Mouse (Mus musculus) stomach, embryonic 14.5 days (tissue): ENCODE results near the gene Tcl1b4. TPM values are rescaled to one million over a fixed set of nuclear protein-coding genes. Genes with fewer than 3 reads are reported as not detected.
"Not testable (repeated sequence)": the region's sequence is repeated elsewhere in the genome, so short reads cannot be mapped to it uniquely, and the experiment has no call there.

Source experiments
- ATAC-seq: fragments of 200-750 bp; cut with Nextera tagmentation; 2 replicates; pipeline ENCODE4 v1.8.0; 2017; ENCODE audit warnings: low read depth, moderate TSS enrichment; ENCODE audit not compliant: insufficient number of reproducible peaks, insufficient read depth, low FRiP score
- H3K27ac ChIP-seq: fragments of 300-500 bp; sonication (generic); 2 replicates; pipeline ENCODE4 v1.5.1; 2014; ENCODE audit warnings: mild to moderate bottlenecking, low read length, moderate library complexity, mixed read lengths
- H3K27me3 ChIP-seq: fragments of 300-500 bp; sonication (generic); 2 replicates; pipeline ENCODE4 v1.6.1; 2014; ENCODE audit warnings: low read length, control low read depth, mixed read lengths; ENCODE audit not compliant: control insufficient read depth, insufficient read depth
- H3K36me3 ChIP-seq: fragments of 300-500 bp; sonication (generic); 2 replicates; pipeline ENCODE4 v1.6.1; 2014; ENCODE audit warnings: mild to moderate bottlenecking, control low read depth, low read length, moderate library complexity, mixed read lengths; ENCODE audit not compliant: control insufficient read depth, insufficient read depth
- H3K4me1 ChIP-seq: fragments of 300-500 bp; sonication (generic); 2 replicates; pipeline ENCODE4 v1.6.1; 2014; ENCODE audit warnings: low read length, control low read depth, mixed read lengths; ENCODE audit not compliant: control insufficient read depth, insufficient read depth
- H3K4me2 ChIP-seq: fragments of 300-500 bp; sonication (generic); replicated peaks from 2 replicates; pipeline ENCODE4 v1.6.1; 2014; ENCODE audit warnings: low read depth, low read length, control low read depth
- H3K4me3 ChIP-seq: fragments of 300-500 bp; sonication (generic); 2 replicates; pipeline ENCODE4 v1.5.1; 2014; ENCODE audit warnings: low read depth, low read length, control low read depth
- H3K9ac ChIP-seq: fragments of 300-500 bp; sonication (generic); replicated peaks from 2 replicates; pipeline ENCODE4 v1.6.1; 2014; ENCODE audit warnings: low read depth, mild to moderate bottlenecking, control low read depth, low read length, moderate library complexity, mixed read lengths
- H3K9me3 ChIP-seq: fragments of 300-500 bp; sonication (generic); 2 replicates; pipeline ENCODE4 v1.6.1; 2016; ENCODE audit warnings: low read depth, low read length, control low read depth; ENCODE audit not compliant: control insufficient read depth
- WGBS: fragments of 180-500 bp; shearing (Covaris S2); extraction: QIAGEN DNeasy Blood & Tissue Kit; methylation state at CpG from one replicate; pipeline ENCODE4 v1.1.7; 2014; 5-methylcytosine and 5-hydroxymethylcytosine counted together
- polyA plus RNA-seq: library from polyadenylated mRNA; unstranded; fragments of >200 nt; fragmentation: Nextera tagmentation; extraction: Ambion mirVana; gene quantifications from 2 replicates; pipeline ENCODE4 v1.2.1, GENCODE M21; 2014

Tcl1b4 gene
- polyA plus RNA-seq, 1 experiment from 2014 or later: not detected

DNA sequence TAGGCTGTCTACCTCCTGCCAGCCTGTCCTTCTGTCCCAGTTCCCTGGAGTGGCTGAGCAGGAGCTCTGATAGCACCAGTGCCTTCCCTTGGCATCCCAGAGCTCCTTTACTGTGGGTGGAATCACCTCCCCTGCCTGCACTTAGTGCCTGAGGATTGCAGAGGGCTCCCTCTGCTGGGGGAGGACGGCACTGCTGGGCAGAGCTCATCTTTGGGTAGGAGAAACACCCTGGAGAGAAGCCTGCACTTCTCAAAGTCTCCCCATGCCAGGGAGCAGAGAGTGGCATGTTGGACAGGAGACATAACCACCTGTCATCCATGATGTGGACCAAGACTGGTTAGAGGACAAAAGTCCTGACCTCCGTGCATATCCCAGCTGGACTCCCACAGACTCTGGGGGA lies 12.8 kb upstream of the Tcl1b4 start:
- ATAC-seq, H3K9me3 ChIP-seq, H3K36me3 ChIP-seq, H3K4me3 ChIP-seq, H3K4me1 ChIP-seq, H3K4me2 ChIP-seq, H3K27ac ChIP-seq, H3K9ac ChIP-seq, H3K27me3 ChIP-seq: not testable (repeated sequence)
- 48% methylated on average over 2 of the region's 2 CpGs for WGBS

DNA sequence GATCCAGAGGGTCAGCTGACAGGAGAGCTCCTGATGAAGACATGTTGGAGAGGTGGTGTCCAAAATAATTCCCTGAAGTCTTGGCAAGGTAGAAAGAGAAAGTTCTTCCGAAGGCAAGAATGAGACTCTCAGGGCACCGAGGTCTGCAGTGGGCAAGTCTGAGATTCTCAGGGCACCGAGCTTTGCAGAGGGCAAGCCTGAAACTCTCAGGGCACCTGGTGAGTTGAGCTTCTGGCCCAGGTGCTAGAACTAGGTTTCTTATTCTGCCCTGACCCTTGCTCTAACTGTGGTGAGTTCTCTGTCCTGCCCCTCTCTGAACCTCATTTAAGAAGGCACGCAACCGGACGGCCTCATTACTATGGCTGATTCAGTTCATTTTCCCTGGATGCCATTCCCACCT lies 11.0 kb upstream of the Tcl1b4 start, which contains the start of gene Tcl1b3:
TSS of gene Tcl1b3 (plus strand) at position 301 of the 400 bp plus-strand sequence.
- not testable (repeated sequence) for H3K9ac ChIP-seq, H3K36me3 ChIP-seq, H3K4me1 ChIP-seq, H3K4me3 ChIP-seq, H3K9me3 ChIP-seq, H3K27me3 ChIP-seq, ATAC-seq, H3K27ac ChIP-seq, H3K4me2 ChIP-seq
- 93% methylated on average over 6 of the region's 6 CpGs for WGBS

DNA sequence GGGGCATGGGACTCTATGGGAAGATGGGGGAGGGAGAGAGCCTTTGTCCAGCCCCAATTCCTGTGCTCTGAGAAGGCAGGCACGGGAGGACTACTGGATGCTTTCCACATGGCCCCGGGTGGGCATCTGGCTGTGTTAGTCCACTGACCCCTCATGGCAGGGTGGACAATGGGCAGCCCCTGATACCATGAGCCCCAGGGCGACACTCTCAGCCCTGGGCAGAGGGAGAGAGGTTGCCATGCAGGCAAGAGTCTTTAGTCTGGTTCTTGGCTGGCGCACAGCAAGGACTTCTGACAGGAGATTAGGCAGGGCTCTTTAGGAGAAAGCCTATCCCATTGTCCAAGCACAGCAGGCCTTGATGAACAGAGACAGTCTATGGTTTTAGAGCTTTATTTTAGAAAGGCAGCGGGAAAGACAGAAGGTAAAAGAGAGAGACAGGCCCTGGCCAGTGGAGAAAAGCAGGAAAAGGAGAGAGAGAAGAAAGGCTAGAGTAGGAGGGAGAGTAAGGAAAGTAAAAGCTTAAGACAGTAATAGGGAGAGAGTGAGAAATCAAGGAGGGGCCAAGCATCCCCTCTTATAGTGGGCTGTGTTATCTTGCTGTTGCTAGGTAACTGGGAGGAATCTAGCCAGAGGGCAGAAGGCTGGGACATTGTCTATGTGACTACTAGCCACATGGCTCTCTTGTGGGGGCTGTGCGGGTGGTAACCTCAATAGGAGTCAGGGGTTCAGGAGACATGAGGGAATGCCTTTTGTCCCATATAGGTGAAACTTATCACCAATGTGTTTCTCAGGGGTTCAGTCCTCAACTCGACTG lies 1.9 kb upstream of the Tcl1b4 start:
- H3K4me2 ChIP-seq, H3K9ac ChIP-seq, H3K36me3 ChIP-seq, H3K27me3 ChIP-seq, H3K27ac ChIP-seq, H3K4me1 ChIP-seq, ATAC-seq, H3K4me3 ChIP-seq, H3K9me3 ChIP-seq: not testable (repeated sequence)
- 68% methylated on average over 7 of the region's 7 CpGs for whole genome bisulfite sequencing

DNA sequence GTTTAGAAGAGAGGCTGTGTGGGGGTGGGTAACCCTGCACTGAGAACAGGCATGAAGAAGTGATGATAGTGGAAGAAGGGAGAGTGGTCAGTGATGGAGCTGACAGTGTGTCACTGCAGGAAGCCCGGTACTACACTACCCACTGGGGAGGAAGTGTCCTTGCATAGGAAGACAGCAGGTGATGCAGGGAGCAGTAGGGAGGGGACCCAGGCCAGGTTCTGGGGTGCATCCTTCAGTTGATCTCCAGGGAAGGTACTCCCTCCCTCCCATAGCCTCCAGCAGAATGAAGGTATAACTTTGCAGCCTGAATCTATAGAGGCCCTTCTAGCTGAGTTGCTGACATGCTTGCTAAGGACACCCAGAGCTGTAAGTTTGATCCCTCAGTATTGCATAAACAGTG lies 5.3 kb downstream of the Tcl1b4 start:
- Histone ChIP-seq H3K4me2 (no peak overlapping the region), H3K9me3 (no peaks in the 10 kb centered on the region), H3K27me3 (no peaks in the 10 kb centered on the region), H3K9ac (no peak overlapping the region), H3K36me3 (no peaks in the 10 kb centered on the region), H3K4me3 (no peak overlapping the region), H3K27ac (no peak overlapping the region), H3K4me1 (no peaks in the 10 kb centered on the region)
- WGBS: 71% methylated on average over 1 of the region's 1 CpGs
- no peak for ATAC-seq

DNA sequence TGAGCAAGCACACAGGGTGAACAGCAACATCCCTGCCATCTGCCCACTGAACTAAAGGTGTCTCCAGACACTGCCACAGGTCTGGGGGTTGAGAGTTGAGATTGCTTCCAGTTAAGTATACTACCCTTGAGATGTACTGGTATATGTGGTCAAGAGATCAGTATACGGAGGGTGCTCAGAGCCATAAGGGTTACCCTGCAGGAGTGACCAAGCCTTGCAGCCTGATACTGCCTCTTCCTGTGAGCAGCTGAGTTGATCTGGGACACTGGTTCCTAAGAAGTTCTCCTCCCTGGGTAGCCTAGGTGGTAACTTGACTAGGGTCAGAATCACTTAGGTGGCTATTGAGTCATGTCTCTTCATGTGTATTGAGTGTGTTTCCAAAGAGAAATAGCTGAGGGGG lies 6.7 kb downstream of the Tcl1b4 start:
- Histone ChIP-seq H3K4me2 (no peak overlapping the region), H3K27ac (no peak overlapping the region), H3K9me3 (no peaks in the 10 kb centered on the region), H3K4me1 (no peaks in the 10 kb centered on the region), H3K4me3 (no peak overlapping the region), H3K9ac (no peak overlapping the region), H3K27me3 (no peaks in the 10 kb centered on the region), H3K36me3 (no peaks in the 10 kb centered on the region)
- no peak for ATAC-seq
- 91% methylated on average over 1 of the region's 1 CpGs for WGBS

DNA sequence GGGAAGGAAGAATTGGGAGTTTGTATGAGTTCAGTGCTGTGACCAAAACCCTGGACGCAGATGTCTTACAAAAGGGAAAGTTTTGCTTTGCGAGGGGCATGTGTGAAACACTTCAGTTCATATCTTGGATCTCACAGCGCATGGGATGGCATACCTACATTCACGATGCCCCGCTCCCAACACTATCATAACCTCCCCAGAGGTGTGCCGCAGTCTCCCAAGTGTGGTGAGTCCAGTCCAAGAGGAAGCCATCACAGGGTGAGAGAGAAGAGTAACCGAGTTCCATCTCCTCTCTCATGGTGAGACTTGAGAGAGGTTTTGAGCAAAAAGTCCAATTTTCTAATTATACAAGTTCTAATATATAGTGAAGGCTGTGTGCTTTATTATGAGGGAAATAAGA lies 7.5 kb downstream of the Tcl1b4 start:
- Histone ChIP-seq H3K27me3 (no peaks in the 10 kb centered on the region), H3K4me2 (no peak overlapping the region), H3K4me3 (no peak overlapping the region), H3K27ac (no peak overlapping the region), H3K4me1 (no peaks in the 10 kb centered on the region), H3K36me3 (no peaks in the 10 kb centered on the region), H3K9ac (no peak overlapping the region), H3K9me3 (no peaks in the 10 kb centered on the region)
- WGBS: 87% methylated on average over 7 of the region's 7 CpGs
- ATAC-seq: no peak

DNA sequence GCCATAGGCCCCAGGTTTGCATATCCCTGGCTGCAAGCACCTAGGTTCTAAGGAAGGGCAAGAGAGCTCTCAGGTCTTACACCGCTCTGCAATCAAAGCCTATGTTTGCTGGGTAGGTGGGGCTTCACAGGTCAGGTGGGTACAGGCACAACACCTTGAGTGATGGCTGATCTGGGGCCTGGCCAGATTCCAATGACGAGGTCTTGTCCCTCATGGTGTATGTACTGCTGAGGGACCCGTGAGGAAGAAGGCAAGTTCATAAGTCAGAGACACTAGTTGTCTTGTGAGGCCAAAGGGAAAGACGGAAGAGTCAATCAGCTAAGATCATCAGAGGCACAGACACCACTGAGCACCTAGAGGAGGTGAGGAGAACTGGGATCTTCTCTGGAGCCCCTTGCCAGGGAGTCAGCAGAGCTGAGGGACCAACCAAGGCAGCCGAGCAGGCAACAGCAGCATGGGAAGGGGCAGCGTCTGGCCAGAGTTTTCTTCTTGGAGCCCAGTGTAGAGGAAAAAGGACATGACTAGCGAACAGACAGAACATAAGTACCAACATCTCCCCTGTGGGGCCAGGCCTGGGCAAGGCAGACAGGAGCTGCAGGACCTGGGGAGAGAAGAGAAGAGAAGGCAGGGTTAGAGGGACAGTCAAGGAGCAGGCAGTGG lies 15.5 kb downstream of the Tcl1b4 start:
- Histone ChIP-seq H3K4me2 (no peak overlapping the region), H3K36me3 (no peaks in the 10 kb centered on the region), H3K27me3 (no peaks in the 10 kb centered on the region), H3K27ac (no peak overlapping the region), H3K9me3 (no peaks in the 10 kb centered on the region), H3K4me1 (no peaks in the 10 kb centered on the region), H3K9ac (no peak overlapping the region), H3K4me3 (no peak overlapping the region)
- 80% methylated on average over 7 of the region's 7 CpGs for WGBS
- no peak for ATAC-seq

DNA sequence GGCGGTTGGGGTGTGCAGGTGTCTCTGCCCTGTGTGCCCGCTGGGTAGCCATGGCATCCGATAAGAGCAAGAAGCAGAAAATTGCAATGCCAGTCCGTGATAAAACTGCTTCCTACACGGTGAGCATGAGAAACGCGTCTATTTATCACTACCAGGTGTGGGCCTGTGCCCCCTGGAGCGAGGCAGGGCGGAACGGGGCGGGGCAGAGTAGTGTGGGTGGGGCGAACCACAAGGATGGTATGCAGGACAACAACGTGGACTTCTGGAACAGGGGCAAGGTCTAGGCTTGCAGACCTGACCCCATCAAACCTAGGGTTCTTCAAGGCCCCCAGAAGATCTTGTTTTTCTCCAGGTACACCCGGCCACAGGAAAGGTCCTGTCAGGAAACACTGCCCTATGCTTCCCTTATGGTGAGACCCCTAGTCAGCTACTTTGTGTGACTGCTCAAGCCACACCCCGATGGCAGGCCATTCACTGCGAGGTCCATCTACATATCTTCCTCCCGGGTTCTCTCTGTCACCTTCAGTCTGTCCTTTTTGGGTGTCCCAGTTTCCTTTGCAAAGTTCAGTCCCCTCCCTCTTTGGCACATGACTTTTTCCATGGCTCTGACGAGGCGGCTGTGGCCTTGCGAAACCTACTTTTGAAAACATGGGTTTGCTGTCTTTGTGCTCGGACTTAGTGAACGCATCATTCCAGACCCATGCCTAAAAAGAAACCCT lies 21.0 kb downstream of the Tcl1b4 start, which contains the start of gene Tcl1:
TSS of gene Tcl1 (minus strand) at position 193 of the 719 bp plus-strand sequence.
- no peak within 1 kb of the TSS for H3K4me2 ChIP-seq
- no peaks in the 10 kb centered on the region for H3K27me3 ChIP-seq
- H3K27ac ChIP-seq: no peak within 1 kb of the TSS
- no peak for ATAC-seq
- H3K9me3 ChIP-seq: no peaks in the 10 kb centered on the region
- H3K36me3 ChIP-seq: no peaks in the 10 kb centered on the region
- H3K9ac ChIP-seq: no peak within 1 kb of the TSS
- no peaks in the 10 kb centered on the region for H3K4me1 ChIP-seq
- WGBS: 87% methylated on average over 22 of the region's 22 CpGs
- H3K4me3 ChIP-seq: no peak within 1 kb of the TSS
